Mouse (Mus musculus) liver, adult 2 months (tissue): ENCODE results near the gene Mcu.

Experiments used
- CTCF ChIP-seq: fragments of 200-500 bp; IDR thresholded peaks from 2 replicates; pipeline ENCODE4 v1.5.1; 2011; ENCODE audit warnings: low read depth, low read length, control low read depth
- POLR2A ChIP-seq: fragments of 200-500 bp; IDR thresholded peaks from 2 replicates; pipeline ENCODE4 v1.6.1; 2011; ENCODE audit warnings: low read length, control low read depth; ENCODE audit not compliant: insufficient read depth; ENCODE audit errors: extremely low read depth

- TF ChIP-seq CTCF (no peak), POLR2A (no peak)
Measured at GRCm38 (mm10) chr10:59562511-59562910, 54.0 kb downstream of the Mcu start.
